Mouse (Mus musculus) retina, postnatal 7 days (tissue): ENCODE measurements around the gene Adprhl2.

ENCODE experiments used
- DNase-seq: peaks from one replicate; pipeline ENCODE4 v3.0.0-alpha.2; 2012; ENCODE audit warnings: low read depth, low spot score

The Adprhl2 gene

DNA sequence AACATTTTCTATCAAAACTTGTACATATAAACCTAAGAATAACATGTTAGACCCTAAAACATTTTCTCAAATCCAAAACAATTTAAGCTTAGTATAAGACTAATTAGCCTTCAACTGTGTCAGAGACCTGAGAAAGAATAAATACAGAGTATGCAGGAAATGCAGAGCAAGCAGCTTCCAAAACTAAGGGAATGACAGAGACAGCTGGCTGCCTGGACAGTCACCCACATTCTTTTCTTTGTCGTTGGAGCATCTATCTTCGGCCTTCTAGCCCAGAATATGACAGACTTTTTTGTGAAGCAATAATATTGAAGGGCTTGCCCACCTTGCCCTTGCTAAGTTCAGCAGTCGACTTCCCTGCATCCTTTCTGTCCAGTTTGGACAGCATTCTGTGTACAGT lies 52.2 kb downstream of the Adprhl2 start:
- DNase-seq = no peak
